Mouse (Mus musculus): ENCODE results near the gene Dpep1. TPM values are rescaled to one million over a fixed set of nuclear protein-coding genes. Genes with fewer than 3 reads are reported as not detected.

The Dpep1 gene
- not detected in 2 replicates for polyA plus RNA-seq (2014; fragmentation: Nextera tagmentation; extraction: Ambion mirVana)

- Histone ChIP-seq H3K9ac (replicated peaks; ENCODE audit: low read depth, low read length) (no peak within 1 kb of the TSS), H3K4me2 (ENCODE audit: low read depth, low read length) (no peak within 1 kb of the TSS), H3K4me1 (ENCODE audit: control insufficient read depth, insufficient read depth, low read length) (no peaks in the 10 kb centered on the region; the same call in 1 of the 2 replicates), H3K4me3 (ENCODE audit: low read depth, low read length) (no peak within 1 kb of the TSS), H3K36me3 (ENCODE audit: control insufficient read depth, insufficient read depth, low read length) (no peaks in the 10 kb centered on the region), H3K27ac (ENCODE audit: low read depth, low read length) (no peak within 1 kb of the TSS), H3K27me3 (ENCODE audit: control insufficient read depth, insufficient read depth, low read length) (no peaks in the 10 kb centered on the region), H3K9me3 (ENCODE audit: control insufficient read depth, low read length) (no peaks in the 10 kb centered on the region)
- WGBS, result 53% methylated on average over 19 of the region's 19 CpGs
- no peak for ATAC-seq (ENCODE audit: low read depth)
Measured at GRCm38 (mm10) chr8:123185566-123186409, at the start of gene Dpep1. Gene Dpep1, plus strand, starts transcription at chr8:123186242.

- no peak overlapping the region for H3K27ac ChIP-seq (ENCODE audit: low read depth, low read length)
- H3K4me2 ChIP-seq (ENCODE audit: low read depth, low read length), result no peak overlapping the region
- H3K9me3 ChIP-seq (ENCODE audit: control insufficient read depth, low read length), result no peaks in the 10 kb centered on the region
- no peak overlapping the region for H3K9ac ChIP-seq (replicated peaks; ENCODE audit: low read depth, low read length)
- ATAC-seq (ENCODE audit: low read depth), result no peak
- no peaks in the 10 kb centered on the region for H3K36me3 ChIP-seq (ENCODE audit: control insufficient read depth, insufficient read depth, low read length)
- no peak overlapping the region for H3K4me3 ChIP-seq (ENCODE audit: low read depth, low read length)
- WGBS, result 82% methylated on average over 9 of the region's 9 CpGs
- no peaks in the 10 kb centered on the region for H3K27me3 ChIP-seq (ENCODE audit: control insufficient read depth, insufficient read depth, low read length)
- H3K4me1 ChIP-seq (ENCODE audit: control insufficient read depth, insufficient read depth, low read length), result peaks cover 5% of the 10 kb centered on the region; the same call in 1 of the 2 replicates
Measured at GRCm38 (mm10) chr8:123136287-123136686, 49.8 kb upstream of the Dpep1 start.

DNA sequence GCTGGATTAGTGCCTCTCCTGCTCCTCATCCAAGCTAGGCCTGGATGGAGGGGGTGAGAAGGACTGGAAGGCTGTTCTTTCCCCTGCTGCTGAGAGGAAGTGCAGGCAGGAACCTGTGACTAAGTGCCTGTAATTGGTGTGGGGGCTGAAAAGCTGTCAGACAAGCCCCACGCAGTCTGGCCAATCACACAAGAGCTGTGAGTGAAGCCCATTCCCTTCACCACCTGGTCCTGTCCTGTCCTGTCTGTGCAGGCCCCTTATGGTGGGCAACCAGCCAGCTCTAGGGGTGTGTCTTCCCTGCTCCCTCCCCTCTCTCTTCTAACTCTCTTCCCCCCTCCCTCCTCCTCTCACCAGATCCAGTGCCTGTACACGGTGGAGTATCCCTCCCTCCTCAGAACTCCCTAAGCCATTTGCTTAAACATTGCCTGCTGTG lies 48.4 kb upstream of the Dpep1 start:
- Histone ChIP-seq H3K27me3 (ENCODE audit: control insufficient read depth, insufficient read depth, low read length) (no peaks in the 10 kb centered on the region), H3K36me3 (ENCODE audit: control insufficient read depth, insufficient read depth, low read length) (no peaks in the 10 kb centered on the region), H3K4me2 (ENCODE audit: low read depth, low read length) (no peak overlapping the region), H3K9me3 (ENCODE audit: control insufficient read depth, low read length) (no peaks in the 10 kb centered on the region), H3K4me3 (ENCODE audit: low read depth, low read length) (no peak overlapping the region), H3K9ac (replicated peaks; ENCODE audit: low read depth, low read length) (no peak overlapping the region), H3K4me1 (ENCODE audit: control insufficient read depth, insufficient read depth, low read length) (peaks cover 5% of the 10 kb centered on the region; the same call in 1 of the 2 replicates), H3K27ac (ENCODE audit: low read depth, low read length) (no peak overlapping the region)
- 18% methylated on average over 2 of the region's 2 CpGs for WGBS
- ATAC-seq (ENCODE audit: low read depth), result peak; percentile 66; the same call in 1 of the 2 replicates

DNA sequence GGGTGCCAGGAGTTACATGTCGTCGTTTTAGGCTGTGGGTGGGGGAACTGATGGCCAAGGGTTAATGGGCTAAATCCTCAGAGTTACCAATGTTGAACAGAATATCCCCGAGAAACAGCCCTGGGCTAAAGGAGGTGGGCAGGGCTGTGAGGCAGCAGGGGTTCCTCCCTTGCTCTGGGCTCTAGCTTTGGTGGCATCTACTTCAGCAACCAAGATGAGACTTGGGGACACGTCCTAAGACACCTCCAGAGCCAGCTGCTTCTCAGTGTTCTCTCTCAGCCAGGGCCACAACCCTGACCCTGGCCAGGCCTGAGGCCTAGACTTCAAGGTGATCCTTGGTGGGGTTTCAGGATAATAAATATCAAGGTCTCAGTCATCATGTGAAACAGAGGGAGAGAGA lies 47.3 kb upstream of the Dpep1 start:
- H3K4me2 ChIP-seq (ENCODE audit: low read depth, low read length), result no peak overlapping the region
- no peak for ATAC-seq (ENCODE audit: low read depth)
- no peaks in the 10 kb centered on the region for H3K9me3 ChIP-seq (ENCODE audit: control insufficient read depth, low read length)
- no peaks in the 10 kb centered on the region for H3K36me3 ChIP-seq (ENCODE audit: control insufficient read depth, insufficient read depth, low read length)
- no peaks in the 10 kb centered on the region for H3K27me3 ChIP-seq (ENCODE audit: control insufficient read depth, insufficient read depth, low read length)
- peaks cover 5% of the 10 kb centered on the region; the same call in 1 of the 2 replicates for H3K4me1 ChIP-seq (ENCODE audit: control insufficient read depth, insufficient read depth, low read length)
- WGBS, result 63% methylated on average over 4 of the region's 4 CpGs
- no peak overlapping the region for H3K27ac ChIP-seq (ENCODE audit: low read depth, low read length)
- no peak overlapping the region for H3K4me3 ChIP-seq (ENCODE audit: low read depth, low read length)
- H3K9ac ChIP-seq (replicated peaks; ENCODE audit: low read depth, low read length), result no peak overlapping the region

DNA sequence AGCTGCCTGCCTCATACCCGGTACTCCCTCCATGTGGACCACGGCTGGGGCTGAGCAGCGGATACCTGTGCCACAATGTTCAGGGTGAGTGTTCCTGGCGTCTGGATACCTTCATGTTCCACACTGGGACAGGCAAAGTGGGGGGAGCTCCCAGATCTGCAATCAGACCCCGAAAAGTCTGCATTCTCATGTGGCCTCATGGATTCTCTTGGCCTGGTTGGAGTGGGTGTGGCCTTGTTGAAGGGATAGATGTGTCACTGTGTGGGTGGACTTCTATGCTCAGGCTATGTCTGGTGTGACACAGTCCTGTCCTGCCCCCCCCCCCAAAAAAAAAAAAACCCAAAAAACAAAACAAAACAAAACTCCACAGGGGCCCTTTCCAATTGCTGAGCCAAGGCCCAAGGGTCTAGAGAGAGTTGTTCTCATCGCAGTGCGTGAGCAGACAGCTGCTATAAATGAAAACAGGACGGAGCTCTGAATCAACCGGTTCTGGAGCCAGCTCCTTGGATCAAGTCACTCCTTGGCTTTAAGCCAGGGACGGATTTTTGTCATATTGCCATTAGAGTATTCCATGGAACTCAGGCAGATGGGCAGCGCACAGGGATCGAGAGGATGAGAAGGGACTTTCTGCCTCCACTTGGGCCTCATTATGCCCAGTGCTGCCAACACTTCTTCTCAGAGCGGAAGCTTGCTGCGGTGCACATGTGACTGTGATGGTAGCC lies 44.1 kb upstream of the Dpep1 start:
- no peaks in the 10 kb centered on the region for H3K4me1 ChIP-seq (ENCODE audit: control insufficient read depth, insufficient read depth, low read length)
- H3K4me2 ChIP-seq (ENCODE audit: low read depth, low read length), result no peak overlapping the region
- 75% methylated on average over 14 of the region's 14 CpGs for WGBS
- H3K9me3 ChIP-seq (ENCODE audit: control insufficient read depth, low read length), result no peaks in the 10 kb centered on the region
- H3K27me3 ChIP-seq (ENCODE audit: control insufficient read depth, insufficient read depth, low read length), result no peaks in the 10 kb centered on the region
- no peak overlapping the region for H3K9ac ChIP-seq (replicated peaks; ENCODE audit: low read depth, low read length)
- ATAC-seq (ENCODE audit: low read depth), result no peak
- no peaks in the 10 kb centered on the region for H3K36me3 ChIP-seq (ENCODE audit: control insufficient read depth, insufficient read depth, low read length)
- H3K4me3 ChIP-seq (ENCODE audit: low read depth, low read length), result no peak overlapping the region
- H3K27ac ChIP-seq (ENCODE audit: low read depth, low read length), result no peak overlapping the region

- Histone ChIP-seq H3K9me3 (ENCODE audit: control insufficient read depth, low read length) (no peaks in the 10 kb centered on the region), H3K36me3 (ENCODE audit: control insufficient read depth, insufficient read depth, low read length) (no peaks in the 10 kb centered on the region), H3K9ac (replicated peaks; ENCODE audit: low read depth, low read length) (no peak overlapping the region), H3K4me2 (ENCODE audit: low read depth, low read length) (no peak overlapping the region), H3K27me3 (ENCODE audit: control insufficient read depth, insufficient read depth, low read length) (no peaks in the 10 kb centered on the region), H3K4me1 (ENCODE audit: control insufficient read depth, insufficient read depth, low read length) (no peaks in the 10 kb centered on the region), H3K27ac (ENCODE audit: low read depth, low read length) (no peak overlapping the region), H3K4me3 (ENCODE audit: low read depth, low read length) (no peak overlapping the region)
- 56% methylated on average over 6 of the region's 6 CpGs for WGBS
- no peak for ATAC-seq (ENCODE audit: low read depth)
Measured at GRCm38 (mm10) chr8:123145279-123145678, 40.8 kb upstream of the Dpep1 start.

DNA sequence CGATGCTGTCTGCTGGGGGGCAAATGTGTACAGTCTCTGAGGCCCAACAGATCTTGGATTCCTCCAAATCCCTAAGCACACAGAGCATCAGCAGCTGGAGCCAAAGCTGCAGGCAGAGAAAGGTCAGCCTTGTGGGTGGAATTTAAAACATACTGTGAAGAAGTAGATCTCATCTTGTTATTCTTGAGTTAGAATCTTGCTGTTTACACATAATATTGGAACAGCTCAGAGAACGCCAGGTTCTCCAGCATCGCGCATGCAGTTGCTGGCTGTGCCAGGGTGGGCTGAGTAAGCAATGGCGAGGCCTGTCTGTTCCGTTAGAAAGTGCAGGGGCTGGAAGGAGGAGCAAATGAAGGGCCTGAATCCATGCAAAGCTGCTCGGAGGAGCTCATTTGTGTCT lies 39.7 kb upstream of the Dpep1 start:
- H3K4me3 ChIP-seq (ENCODE audit: low read depth, low read length), result no peak overlapping the region
- H3K9me3 ChIP-seq (ENCODE audit: control insufficient read depth, low read length), result no peaks in the 10 kb centered on the region
- no peaks in the 10 kb centered on the region for H3K4me1 ChIP-seq (ENCODE audit: control insufficient read depth, insufficient read depth, low read length)
- no peaks in the 10 kb centered on the region for H3K27me3 ChIP-seq (ENCODE audit: control insufficient read depth, insufficient read depth, low read length)
- H3K27ac ChIP-seq (ENCODE audit: low read depth, low read length), result no peak overlapping the region
- no peak for ATAC-seq (ENCODE audit: low read depth)
- no peak overlapping the region for H3K9ac ChIP-seq (replicated peaks; ENCODE audit: low read depth, low read length)
- no peak overlapping the region for H3K4me2 ChIP-seq (ENCODE audit: low read depth, low read length)
- H3K36me3 ChIP-seq (ENCODE audit: control insufficient read depth, insufficient read depth, low read length), result no peaks in the 10 kb centered on the region
- WGBS, result 80% methylated on average over 7 of the region's 7 CpGs

DNA sequence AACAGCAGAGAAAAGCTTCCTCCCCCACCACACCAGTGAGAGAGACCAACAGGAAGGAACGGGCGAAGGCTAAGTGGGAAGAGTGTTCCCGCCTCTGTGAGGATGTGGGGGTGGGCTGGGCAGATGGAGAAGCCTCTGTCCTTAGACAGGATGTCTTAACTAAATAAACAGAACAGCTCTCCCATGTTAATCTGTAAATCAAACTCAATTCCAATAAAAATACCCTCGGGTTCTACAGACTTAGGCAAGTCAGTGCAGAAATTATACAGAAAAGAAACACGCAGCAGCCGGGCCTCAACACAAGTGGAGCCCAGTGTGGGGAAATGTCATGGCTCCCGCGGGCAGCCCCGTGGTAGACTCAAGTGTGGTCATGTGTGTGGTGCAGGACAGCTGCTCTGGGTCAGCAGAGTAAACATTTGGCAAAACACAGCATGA lies 35.3 kb upstream of the Dpep1 start:
- no peak overlapping the region for H3K27ac ChIP-seq (ENCODE audit: low read depth, low read length)
- no peak overlapping the region for H3K9ac ChIP-seq (replicated peaks; ENCODE audit: low read depth, low read length)
- H3K4me3 ChIP-seq (ENCODE audit: low read depth, low read length), result no peak overlapping the region
- H3K4me1 ChIP-seq (ENCODE audit: control insufficient read depth, insufficient read depth, low read length), result no peaks in the 10 kb centered on the region
- no peaks in the 10 kb centered on the region for H3K9me3 ChIP-seq (ENCODE audit: control insufficient read depth, low read length)
- H3K4me2 ChIP-seq (ENCODE audit: low read depth, low read length), result no peak overlapping the region
- no peak for ATAC-seq (ENCODE audit: low read depth)
- no peaks in the 10 kb centered on the region for H3K27me3 ChIP-seq (ENCODE audit: control insufficient read depth, insufficient read depth, low read length)
- WGBS, result 70% methylated on average over 9 of the region's 9 CpGs
- H3K36me3 ChIP-seq (ENCODE audit: control insufficient read depth, insufficient read depth, low read length), result no peaks in the 10 kb centered on the region

DNA sequence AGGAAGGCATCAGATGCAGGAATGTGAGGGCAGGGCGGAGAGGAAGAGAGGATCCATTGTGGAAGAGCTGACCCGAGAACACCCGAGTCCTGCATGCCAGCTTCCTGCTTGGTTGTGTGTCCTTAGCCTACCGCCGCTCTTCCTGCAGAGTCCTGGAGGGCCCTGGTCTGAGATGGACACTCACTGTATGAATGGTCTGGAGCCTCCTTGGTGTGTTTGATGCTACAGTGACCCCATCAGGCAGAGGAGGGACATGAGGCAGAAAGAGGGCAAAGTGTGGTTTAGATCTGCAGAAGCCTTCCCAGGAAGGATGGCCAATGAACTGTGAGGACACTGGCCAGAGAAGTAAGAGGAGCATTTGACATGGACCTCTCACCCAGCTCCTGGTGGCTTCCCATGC lies 30.9 kb upstream of the Dpep1 start:
- H3K4me2 ChIP-seq (ENCODE audit: low read depth, low read length), result no peak overlapping the region
- no peaks in the 10 kb centered on the region for H3K9me3 ChIP-seq (ENCODE audit: control insufficient read depth, low read length)
- 86% methylated on average over 5 of the region's 5 CpGs for WGBS
- H3K4me3 ChIP-seq (ENCODE audit: low read depth, low read length), result no peak overlapping the region
- ATAC-seq (ENCODE audit: low read depth), result no peak
- H3K36me3 ChIP-seq (ENCODE audit: control insufficient read depth, insufficient read depth, low read length), result no peaks in the 10 kb centered on the region
- no peaks in the 10 kb centered on the region for H3K4me1 ChIP-seq (ENCODE audit: control insufficient read depth, insufficient read depth, low read length)
- H3K27ac ChIP-seq (ENCODE audit: low read depth, low read length), result no peak overlapping the region
- H3K27me3 ChIP-seq (ENCODE audit: control insufficient read depth, insufficient read depth, low read length), result no peaks in the 10 kb centered on the region
- no peak overlapping the region for H3K9ac ChIP-seq (replicated peaks; ENCODE audit: low read depth, low read length)
